In the genomic region with DNA sequence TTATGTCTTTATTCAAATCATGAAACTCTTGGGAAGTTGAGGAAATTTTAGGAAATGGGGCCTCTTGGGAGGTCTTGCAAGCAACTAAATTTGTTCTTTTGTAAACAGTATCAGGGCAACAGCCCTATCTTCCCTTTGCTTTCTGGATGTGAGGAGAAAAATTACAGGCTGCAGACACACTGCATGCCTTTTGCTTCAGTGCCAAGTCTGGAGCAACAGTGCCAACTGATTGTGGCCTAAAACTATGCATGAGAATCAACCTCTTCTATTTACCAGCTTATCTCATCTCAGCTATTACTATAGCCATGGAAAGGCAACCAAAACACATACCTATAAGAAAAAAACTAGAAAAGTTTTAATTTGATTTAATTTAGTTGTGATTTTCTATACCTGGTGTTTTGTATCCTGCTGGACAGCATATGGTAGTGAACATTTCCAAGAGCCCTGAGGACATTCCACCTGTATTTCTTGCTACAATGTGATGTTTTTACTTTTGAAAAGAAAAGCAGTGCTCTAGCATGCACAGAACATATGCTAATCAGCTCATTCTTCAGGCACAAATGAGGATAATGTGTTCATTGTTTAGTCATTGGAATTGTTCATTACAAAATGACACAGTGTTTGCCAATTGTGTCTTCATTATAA, we compare ENCODE assay signal across 13 mouse cellular contexts.
A peak's percentile ranks its signal among the peaks of the same experiment; 100 is the strongest.
DNase-seq lines count a peak whose midpoint lies in the region; ATAC-seq lines count a peak whose summit lies in the region.
"Had no signal": no experiment of that assay in that cellular context is flagged by ENCODE, and none has a peak within 500 bp of the region (broad histone marks: within the 10 kb centered on the region; RNA-seq: fewer than 3 reads in every experiment).

No protein-coding gene starts in this region.

- ATAC-seq in cerebellum, adult (ENCODE audit: insufficient number of reproducible peaks, low FRiP score, low TSS enrichment) = peak; percentile 82
- 0 out of 2 replicates have a peak, but pooled peaks have one; percentile 45 for ATAC-seq in hindbrain, embryonic 16.5 days

- H3K4me1 ChIP-seq in hindbrain, embryonic 16.5 days (ENCODE audit: control insufficient read depth, insufficient read depth, low read depth, low read length) = no peaks in the 10 kb centered on the region
- H3K4me1 ChIP-seq: kidney, embryonic 15.5 days had no signal

- no peak overlapping the region for H3K4me3 ChIP-seq in hindbrain, embryonic 16.5 days (ENCODE audit: low read length)
- H3K4me3 ChIP-seq: kidney, embryonic 15.5 days had no signal

- H3K4me2 ChIP-seq in hindbrain, embryonic 16.5 days (ENCODE audit: low read length) = no peak overlapping the region
- H3K4me2 ChIP-seq: kidney, embryonic 15.5 days had no signal

- intact Hi-C loops in left cerebral cortex, postnatal 4 days (cut with DNase I) = no loop called here

- H3K27ac ChIP-seq in hindbrain, embryonic 16.5 days (ENCODE audit: low read depth, low read length) = no peak overlapping the region
- H3K27ac ChIP-seq: kidney, embryonic 15.5 days; liver, embryonic 14.5 days had no signal

- H3K36me3 ChIP-seq in hindbrain, embryonic 16.5 days (ENCODE audit: control insufficient read depth, insufficient read depth, low read length) = no peaks in the 10 kb centered on the region
- H3K36me3 ChIP-seq: G1E; kidney, embryonic 15.5 days had no signal

- DNase-seq in left cerebral cortex, postnatal 4 days = peak; percentile 55
- no peak for DNase-seq in left cerebral cortex, adult 11 months (ENCODE audit: low spot score)
- DNase-seq in cerebellum, postnatal 14 days = peak; percentile 85 to 89
- no peak for DNase-seq in gastrocnemius, postnatal 25 days
- no peak for DNase-seq in urinary bladder, postnatal 25 days (ENCODE audit: low spot score)
- DNase-seq in urinary bladder, postnatal 10 days (ENCODE audit: low spot score) = no peak
- DNase-seq: right cerebral cortex, adult 18-20 months; thymus, adult 18-20 months had no signal

- H3K9me3 ChIP-seq in hindbrain, embryonic 16.5 days (ENCODE audit: control insufficient read depth, low read length) = peaks cover 2% of the 10 kb centered on the region; the same call in 1 of the 2 replicates
- H3K9me3 ChIP-seq: kidney, embryonic 15.5 days had no signal

- H3K9ac ChIP-seq in hindbrain, embryonic 16.5 days (ENCODE audit: low read depth, low read length) = no peak overlapping the region
- H3K9ac ChIP-seq: kidney, embryonic 15.5 days; liver, embryonic 14.5 days had no signal

- no peaks in the 10 kb centered on the region for H3K27me3 ChIP-seq in hindbrain, embryonic 16.5 days (replicated peaks; ENCODE audit: control insufficient read depth, insufficient read depth, low read length)
- H3K27me3 ChIP-seq: kidney, embryonic 15.5 days had no signal

Comparison
In these comparisons a context has a peak if more than half of its experiments do, and no peak if none do; other contexts are left out.
1. DNase-seq: peak in left cerebral cortex, postnatal 4 days (single experiment) and cerebellum, postnatal 14 days (2 of 2); none in left cerebral cortex, adult 11 months (single experiment), gastrocnemius, postnatal 25 days (single experiment), urinary bladder, postnatal 25 days (single experiment) and urinary bladder, postnatal 10 days (single experiment).